Mouse (Mus musculus) Patski (cell line): ENCODE data around the gene Srgap2. TPM values are rescaled to one million over a fixed set of nuclear protein-coding genes. Genes with fewer than 3 reads are reported as not detected.

Experiments
- ATAC-seq: fragments of 100-300 bp; one replicate; pipeline ENCODE4 v1.8.0; 2021
- CTCF ChIA-PET: fragments of 350-600 bp; sonication (Branson Sonifier 250); formaldehyde crosslinking; loops from one replicate; lab custom pipeline; 2022; ENCODE audit warnings: inconsistent platforms; lab: Charles Lee
- POLR2A ChIA-PET: fragments of 350-600 bp; sonication (Branson Sonifier 250); formaldehyde crosslinking; loops from one replicate; lab custom pipeline; 2022; ENCODE audit warnings: antibody characterized with exemption, inconsistent platforms; lab: Charles Lee
- DNase-seq: peaks from one replicate; pipeline ENCODE4 v3.0.0-alpha.2; 2011; ENCODE audit warnings: low read depth, low spot score
- H3K27me3 ChIP-seq: fragments of 371-371 bp; one replicate; pipeline ENCODE4 v1.5.1; 2021
- CTCF ChIP-seq: fragments of 100-300 bp; IDR thresholded peaks from one replicate; pipeline ENCODE4 v1.5.1; 2021
- in situ Hi-C: fragments of 300-500 bp; cut with MboI; formaldehyde crosslinking; loops from 3 replicates; pipeline ENCODE4 v1.11.1; 2018; ENCODE audit warnings: low pct_unique_long_range_greater_than_20kb, mixed read lengths
- polyA plus RNA-seq: library from polyadenylated mRNA; unstranded; gene quantifications from one replicate; pipeline ENCODE4 v1.2.3, GENCODE M21; 2021

Gene Srgap2
- polyA plus RNA-seq, 1 experiment from 2014 or later: 29.4 TPM

DNA sequence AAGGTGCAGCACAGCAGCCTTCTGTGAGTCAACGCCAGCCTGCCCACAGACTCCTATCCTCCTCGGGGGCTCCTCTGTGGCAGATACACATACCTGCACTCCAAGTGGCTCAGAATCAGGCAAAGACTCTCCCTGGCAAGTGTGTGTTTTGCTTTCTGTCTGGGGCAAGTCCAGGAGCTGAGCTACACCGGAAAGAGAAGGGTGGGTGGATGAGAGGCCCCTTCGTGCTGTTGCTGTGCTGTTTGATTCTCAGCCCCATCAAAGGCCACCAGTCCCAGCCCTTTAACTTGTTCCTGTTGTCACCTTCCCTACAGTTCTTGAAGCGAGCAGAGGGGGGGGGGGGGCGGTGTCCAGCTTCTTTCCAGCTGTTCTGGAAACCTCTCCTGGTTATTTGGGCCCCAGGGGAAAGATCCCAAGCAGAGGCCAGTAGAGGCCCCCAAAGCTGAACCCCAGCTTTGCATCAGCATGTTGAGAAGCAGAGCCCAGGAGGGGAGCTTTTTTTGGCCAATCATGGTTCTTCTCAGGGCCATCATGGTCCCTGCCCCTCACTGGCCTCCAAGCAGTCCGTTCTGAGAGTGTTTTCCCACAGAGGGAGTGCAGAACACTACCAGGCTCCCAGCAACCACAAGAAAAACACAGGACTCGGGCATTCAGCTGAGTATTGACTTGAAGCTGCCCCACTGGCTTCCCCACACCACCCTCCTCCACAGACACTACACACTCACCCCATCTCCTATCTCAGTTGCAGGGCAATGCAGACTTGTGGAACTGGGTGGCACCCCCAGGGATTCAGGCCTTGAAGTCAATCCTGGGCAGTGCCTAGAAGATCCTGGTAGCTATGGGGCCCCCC lies 248.3 kb downstream of the Srgap2 start:
- in situ Hi-C loops: no loop called here
- POLR2A ChIA-PET: interaction anchor here (0.8 kb wide), 1 partner anchor 9 kb away, joined by 3 read pairs; no protein-coding TSS in a partner anchor
- TF ChIP-seq CTCF: no peak
- ATAC-seq: peak; percentile 49
- H3K27me3 ChIP-seq: no peaks in the 10 kb centered on the region
- CTCF ChIA-PET: interaction anchor here (1.1 to 1.4 kb wide), 3 partner anchors 9 to 276 kb away, joined by 3 to 4 read pairs (median 3); no protein-coding TSS in a partner anchor
- no peak for DNase-seq

GRCm38 (mm10) chr1:131276831-131277230 lies 250.3 kb downstream of the Srgap2 start:
- H3K27me3 ChIP-seq: no peaks in the 10 kb centered on the region
- ATAC-seq (no peak), DNase-seq (no peak)
- ChIA-PET CTCF (no interaction called here), POLR2A (no interaction called here)
- in situ Hi-C loops: no loop called here
- no peak for TF ChIP-seq CTCF

- in situ Hi-C loops: no loop called here
- DNase-seq (no peak), ATAC-seq (no peak)
- POLR2A ChIA-PET: no interaction called here
- CTCF ChIA-PET: interaction anchor here (0.7 kb wide), 1 partner anchor 14 kb away, joined by 3 read pairs; no protein-coding TSS in a partner anchor
- no peak for TF ChIP-seq CTCF
- no peaks in the 10 kb centered on the region for H3K27me3 ChIP-seq
These were observed 251.6 kb downstream of the Srgap2 start for GRCm38 (mm10) chr1:131275577-131275976.

- no peak for ATAC-seq
- no peaks in the 10 kb centered on the region for H3K27me3 ChIP-seq
- no peak for DNase-seq
- ChIA-PET CTCF (no interaction called here), POLR2A (no interaction called here)
- no peak for TF ChIP-seq CTCF
- in situ Hi-C loops: loop anchor here (5.0 to 25.0 kb wide), 2 partner anchors 393 to 713 kb away; no protein-coding TSS in a partner anchor
These were observed 252.2 kb downstream of the Srgap2 start for GRCm38 (mm10) chr1:131274725-131275539.

- CTCF ChIA-PET: interaction anchor here (0.6 to 4.1 kb wide), 7 partner anchors 9 to 154 kb away, joined by 3 to 19 read pairs (median 4); no protein-coding TSS in a partner anchor
- ATAC-seq: peak; percentile 22
These were observed 257.2 kb downstream of the Srgap2 start for GRCm38 (mm10) chr1:131269797-131270578.

GRCm38 (mm10) chr1:131268776-131269175 lies 258.4 kb downstream of the Srgap2 start:
- DNase-seq (no peak), ATAC-seq (no peak)
- no peak for TF ChIP-seq CTCF
- POLR2A ChIA-PET: no interaction called here
- CTCF ChIA-PET: interaction anchor here (1.1 kb wide), 1 partner anchor 87 kb away, joined by 4 read pairs; no protein-coding TSS in a partner anchor
- H3K27me3 ChIP-seq: no peaks in the 10 kb centered on the region
- in situ Hi-C loops: loop anchor here (10.0 to 25.0 kb wide), 3 partner anchors 214 to 706 kb away; no protein-coding TSS in a partner anchor

More at GRCm38 (mm10) chr1:131269797-131270578, 257.2 kb downstream of the Srgap2 start:
- DNase-seq: no peak
- no peak for TF ChIP-seq CTCF
- POLR2A ChIA-PET: no interaction called here
- H3K27me3 ChIP-seq: no peaks in the 10 kb centered on the region
- in situ Hi-C loops: loop anchor here (5.0 to 25.0 kb wide), 4 partner anchors 215 to 708 kb away; no protein-coding TSS in a partner anchor

GRCm38 (mm10) chr1:131263905-131264304 lies 263.2 kb downstream of the Srgap2 start:
- ChIA-PET CTCF (no interaction called here), POLR2A (no interaction called here)
- no peak for DNase-seq
- H3K27me3 ChIP-seq: no peaks in the 10 kb centered on the region
- in situ Hi-C loops: loop anchor here (5.0 to 25.0 kb wide), 4 partner anchors 82 to 702 kb away; no protein-coding TSS in a partner anchor
- TF ChIP-seq CTCF: no peak
- no peak for ATAC-seq

DNA sequence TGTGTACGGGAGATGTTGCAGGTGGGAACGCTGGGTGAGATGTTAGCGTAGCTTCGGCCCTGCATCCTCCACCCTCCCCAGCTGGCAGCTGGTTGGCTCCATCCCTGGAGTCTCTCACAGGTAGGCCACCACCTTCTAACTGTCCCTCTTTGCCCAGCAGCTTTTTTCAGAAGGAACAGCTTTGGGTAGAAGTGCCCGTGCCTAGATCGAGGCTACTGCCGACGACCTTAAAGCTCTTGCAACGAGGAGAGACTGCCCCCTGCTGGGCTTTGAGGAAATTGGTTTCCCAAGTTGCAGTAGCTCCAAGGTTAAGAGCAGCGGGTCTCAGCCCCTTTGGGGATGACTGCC lies 266.9 kb downstream of the Srgap2 start:
- CTCF ChIA-PET: interaction anchor here (0.6 to 3.7 kb wide), 23 partner anchors 11 to 392 kb away, joined by 3 to 34 read pairs (median 4); partner anchors contain the start of gene Dyrk3
- DNase-seq (no peak), ATAC-seq (no peak)
- POLR2A ChIA-PET: interaction anchor here (0.7 to 1.2 kb wide), 2 partner anchors 12 to 76 kb away, joined by 3 to 8 read pairs; no protein-coding TSS in a partner anchor
- H3K27me3 ChIP-seq: no peaks in the 10 kb centered on the region
- in situ Hi-C loops: loop anchor here (5.0 to 25.0 kb wide), 4 partner anchors 78 to 698 kb away; no protein-coding TSS in a partner anchor
- no peak for TF ChIP-seq CTCF

DNA sequence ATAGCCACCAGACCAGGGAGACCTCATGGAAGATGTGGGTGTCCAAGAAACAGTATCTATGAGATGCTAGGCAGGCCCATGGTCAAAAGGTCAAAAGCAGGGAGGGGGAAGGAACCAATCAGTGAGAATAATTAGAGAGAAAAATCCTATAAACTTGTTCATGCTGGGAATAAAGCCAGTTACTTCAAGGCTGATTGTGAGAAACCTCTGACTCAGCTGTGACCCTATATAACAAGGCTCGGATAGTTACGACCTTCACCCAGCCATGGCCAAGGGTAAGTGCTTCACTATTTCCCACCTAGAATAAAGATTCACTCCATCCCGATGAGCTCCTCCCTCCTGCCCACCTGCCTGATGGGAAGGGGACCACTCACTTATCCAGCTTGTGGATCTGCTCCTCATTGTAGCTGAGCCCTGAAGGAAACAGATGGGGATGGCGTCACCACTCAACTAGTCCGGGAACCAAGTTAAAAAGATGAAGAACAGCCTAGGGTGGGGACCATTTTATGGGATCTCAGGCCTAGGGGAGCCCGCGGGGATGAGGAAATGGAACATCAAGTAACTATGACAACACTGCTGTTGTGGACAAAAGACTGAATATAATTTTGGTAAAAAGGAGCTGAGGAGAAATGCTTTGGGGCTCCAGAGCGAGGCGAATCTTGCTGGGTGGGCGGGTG lies 267.4 kb downstream of the Srgap2 start:
- ATAC-seq (no peak), DNase-seq (no peak)
- ChIA-PET POLR2A (interaction anchor here (0.7 to 1.2 kb wide), 2 partner anchors 11 to 75 kb away, joined by 3 to 8 read pairs; no protein-coding TSS in a partner anchor), CTCF (interaction anchor here (0.7 to 3.7 kb wide), 18 partner anchors 11 to 391 kb away, joined by 3 to 34 read pairs (median 4); partner anchors contain the start of gene Dyrk3)
- in situ Hi-C loops: loop anchor here (5.0 to 25.0 kb wide), 4 partner anchors 77 to 697 kb away; no protein-coding TSS in a partner anchor
- no peaks in the 10 kb centered on the region for H3K27me3 ChIP-seq
- TF ChIP-seq CTCF: no peak
